Mouse (Mus musculus): ENCODE data around the gene Arsb.

- TF ChIP-seq POLR2A (IDR thresholded peaks at IDR 0.05; ENCODE audit: borderline replicate concordance, extremely low read depth, low read depth, low read length) (no peak), CTCF (IDR thresholded peaks at IDR 0.05; ENCODE audit: insufficient read depth, low read length) (no peak)
Observed at GRCm38 (mm10) chr13:93755084-93755483, 16.3 kb upstream of the Arsb start.
